Mouse (Mus musculus) stomach, postnatal 0 days (tissue): ENCODE results near the gene Sec31a.

Experiments used
- CTCF ChIP-seq: IDR thresholded peaks from 2 replicates; pipeline ENCODE4 v1.5.1; 2016; ENCODE audit warnings: antibody characterized with exemption, low read depth, mild to moderate bottlenecking, moderate library complexity
- EP300 ChIP-seq: optimal IDR thresholded peaks from 2 replicates; pipeline ENCODE3; 2016; ENCODE audit warnings: antibody characterized with exemption

DNA sequence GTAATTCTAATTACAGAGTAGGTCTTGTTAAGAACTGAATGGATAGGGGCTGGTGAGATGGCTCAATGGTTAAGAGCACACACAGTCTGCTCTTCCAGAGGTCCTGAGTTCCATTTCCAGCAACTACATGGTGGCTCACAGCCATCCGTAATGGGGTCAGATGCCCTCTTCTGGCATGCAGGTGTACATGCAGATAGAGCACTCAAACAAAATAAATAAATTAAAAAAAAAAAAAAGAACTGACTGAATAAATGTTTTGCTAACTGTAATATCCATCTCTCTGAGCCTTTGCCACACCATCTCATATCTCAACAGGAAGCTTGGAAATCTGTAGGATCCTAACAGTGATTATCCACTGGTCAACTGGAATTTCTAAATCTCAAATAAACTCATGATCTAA lies 45.1 kb downstream of the Sec31a start:
- TF ChIP-seq CTCF (peak; percentile 57), EP300 (no peak)
